Comparison of ENCODE assay signal across 28 mouse cellular contexts in genomic region chr16:31584216-31584823, GRCm38 (mm10).
DNase-seq lines count a peak whose midpoint lies in the region; ATAC-seq and TF ChIP-seq lines count a peak whose summit lies in the region.
"Had no signal": no experiment of that assay in that cellular context is flagged by ENCODE, and none has a peak within 500 bp of the region (broad histone marks: within the 10 kb centered on the region; RNA-seq: fewer than 3 reads in every experiment).

No protein-coding gene starts in this region.

- no peaks in the 10 kb centered on the region for H3K36me3 ChIP-seq in heart, embryonic 10.5 days
- no peaks in the 10 kb centered on the region for H3K36me3 ChIP-seq in lung, embryonic 16.5 days (ENCODE audit: control insufficient read depth, insufficient read depth, low read length)
- H3K36me3 ChIP-seq: G1E; heart, embryonic 15.5 days; limb, embryonic 12.5 days; liver, embryonic 12.5 days; midbrain, embryonic 10.5 days; neural tube, embryonic 13.5 days had no signal

- ATAC-seq in lung, embryonic 16.5 days (ENCODE audit: low read depth), result no peak
- ATAC-seq: forebrain, embryonic 14.5 days; hindbrain, embryonic 16.5 days; liver, embryonic 12.5 days; liver, postnatal 0 days; midbrain, embryonic 16.5 days; Patski had no signal

- no peak overlapping the region for H3K4me2 ChIP-seq in lung, embryonic 16.5 days (ENCODE audit: low read depth, low read length)
- H3K4me2 ChIP-seq: heart, embryonic 15.5 days; limb, embryonic 12.5 days; liver, embryonic 12.5 days; neural tube, embryonic 13.5 days had no signal

- TF ChIP-seq POLR2A in embryonic fibroblast, embryonic 13.5 days (IDR thresholded peaks at IDR 0.05; ENCODE audit: low read depth, low read length), result no peak

- no peaks in the 10 kb centered on the region for H3K9me3 ChIP-seq in heart, embryonic 10.5 days
- H3K9me3 ChIP-seq in lung, embryonic 16.5 days (ENCODE audit: control insufficient read depth, low read length), result no peaks in the 10 kb centered on the region
- H3K9me3 ChIP-seq: G1E; heart, embryonic 15.5 days; limb, embryonic 12.5 days; liver, embryonic 12.5 days; midbrain, embryonic 10.5 days; neural tube, embryonic 13.5 days had no signal

- TF ChIP-seq CTCF in embryonic fibroblast, embryonic 13.5 days (IDR thresholded peaks at IDR 0.05; ENCODE audit: borderline replicate concordance, insufficient read depth, low read length), result no peak

- no peak overlapping the region for H3K9ac ChIP-seq in lung, embryonic 16.5 days (ENCODE audit: low read length)
- H3K9ac ChIP-seq: heart, embryonic 15.5 days; limb, embryonic 12.5 days; liver, embryonic 12.5 days; liver, postnatal 0 days; neural tube, embryonic 13.5 days had no signal

- no peak overlapping the region for H3K4me3 ChIP-seq in heart, embryonic 10.5 days
- no peak overlapping the region for H3K4me3 ChIP-seq in lung, embryonic 16.5 days (ENCODE audit: low read length)
- H3K4me3 ChIP-seq in embryonic fibroblast, embryonic 13.5 days (ENCODE audit: insufficient read depth, low read length), result no peak overlapping the region
- H3K4me3 ChIP-seq: heart, adult 2 months; heart, embryonic 15.5 days; limb, embryonic 12.5 days; liver, embryonic 12.5 days; midbrain, embryonic 10.5 days; neural tube, embryonic 13.5 days had no signal

- H3K27ac ChIP-seq in heart, embryonic 10.5 days, result no peak overlapping the region
- peak overlapping the region; percentile 23; the same call in 1 of the 2 replicates for H3K27ac ChIP-seq in lung, embryonic 16.5 days (ENCODE audit: low read length)
- H3K27ac ChIP-seq in embryonic fibroblast, embryonic 13.5 days (ENCODE audit: insufficient read depth, low read length), result peak overlapping the region; percentile 66
- H3K27ac ChIP-seq: heart, adult 2 months; heart, embryonic 15.5 days; limb, embryonic 12.5 days; liver, embryonic 12.5 days; midbrain, embryonic 10.5 days; neural tube, embryonic 13.5 days had no signal

- H3K4me1 ChIP-seq in heart, embryonic 10.5 days, result peaks cover 7% of the 10 kb centered on the region
- peaks cover 7% of the 10 kb centered on the region for H3K4me1 ChIP-seq in lung, embryonic 16.5 days (replicated peaks; ENCODE audit: control insufficient read depth, insufficient read depth, low read length)
- H3K4me1 ChIP-seq in embryonic fibroblast, embryonic 13.5 days (ENCODE audit: control insufficient read depth, insufficient read depth, low read length), result 0 out of 2 replicates have a peak, but pooled peaks cover 4% of the 10 kb centered on the region

- peak; percentile 61 for DNase-seq in heart, embryonic 10.5 days (ENCODE audit: low spot score)
- no peak for DNase-seq in heart, adult 11 months
- no peak for DNase-seq in lung, adult 18-20 months
- peak; percentile 90 for DNase-seq in 3T3-L1 (ENCODE audit: low read depth, low spot score)
- no peak for DNase-seq in left cerebral cortex, postnatal 10 days (ENCODE audit: extremely low spot score in 1 of 2, low spot score in 2 of 2)
- DNase-seq in embryo, embryonic 9.5 days (ENCODE audit: extremely low spot score), result no peak
- DNase-seq: adrenal gland, postnatal 14 days; cerebellum, adult 11 months; cerebellum, adult 9-11 months; heart, adult 2 months; kidney, adult 2 months; kidney, postnatal 14 days; layer of hippocampus, adult 9-11 months; liver, postnatal 0 days; thymus, adult 18-20 months; thymus, postnatal 25 days had no signal

- intact Hi-C loops in left cerebral cortex, postnatal 10 days (cut with DNase I), result no loop called here

- H3K27me3 ChIP-seq in heart, embryonic 10.5 days (ENCODE audit: insufficient read depth, poor library complexity, severe bottlenecking), result no peaks in the 10 kb centered on the region
- no peaks in the 10 kb centered on the region for H3K27me3 ChIP-seq in lung, embryonic 16.5 days (ENCODE audit: control insufficient read depth, insufficient read depth, low read depth, low read length)
- H3K27me3 ChIP-seq: heart, embryonic 15.5 days; limb, embryonic 12.5 days; neural tube, embryonic 13.5 days; Patski had no signal

- WGBS in heart, embryonic 10.5 days, result 67% methylated on average over 4 of the region's 4 CpGs
- 42% methylated on average over 4 of the region's 4 CpGs for WGBS in lung, embryonic 16.5 days

Comparison
In these comparisons a context has a peak if more than half of its experiments do, and no peak if none do; other contexts are left out.
1. DNase-seq: peak in heart, embryonic 10.5 days (single experiment) and 3T3-L1 (single experiment); none in heart, adult 11 months (single experiment), lung, adult 18-20 months (0 of 2), left cerebral cortex, postnatal 10 days (0 of 2) and embryo, embryonic 9.5 days (single experiment).